Mouse (Mus musculus) heart, adult 18-20 months (tissue): ENCODE data around the gene Xcl1. TPM values are rescaled to one million over a fixed set of nuclear protein-coding genes. Genes with fewer than 3 reads are reported as not detected.
"Not testable (repeated sequence)": the region's sequence is repeated elsewhere in the genome, so short reads cannot be mapped to it uniquely, and the experiment has no call there.

Source experiments
- DNase-seq, 2 experiments: peaks; one replicate each; pipeline ENCODE4 v3.0.0; 2021 to 2022; ENCODE audit warnings: mixed read lengths in 1 of 2
- long read RNA-seq, 2 experiments: library from polyadenylated mRNA; stranded (forward); transcript quantifications; one replicate each; pipeline ENCODE4 v2.0.0; 2021
- total RNA-seq, 2 experiments: library from RNA; stranded (reverse); gene quantifications; 2 replicates each; pipeline ENCODE4 v1.2.3; 2021

Xcl1 gene
- total RNA-seq = under 1 TPM; 0.57 to 0.62 TPM
- long read RNA-seq, experiment 1 = 0 reads
- long read RNA-seq, experiment 2 = 0 reads

- no peak for DNase-seq
These were observed at the start of gene Xcl1 for GRCm38 (mm10) chr1:164935477-164936044. TSS of gene Xcl1 (minus strand) at chr1:164935527.

DNA sequence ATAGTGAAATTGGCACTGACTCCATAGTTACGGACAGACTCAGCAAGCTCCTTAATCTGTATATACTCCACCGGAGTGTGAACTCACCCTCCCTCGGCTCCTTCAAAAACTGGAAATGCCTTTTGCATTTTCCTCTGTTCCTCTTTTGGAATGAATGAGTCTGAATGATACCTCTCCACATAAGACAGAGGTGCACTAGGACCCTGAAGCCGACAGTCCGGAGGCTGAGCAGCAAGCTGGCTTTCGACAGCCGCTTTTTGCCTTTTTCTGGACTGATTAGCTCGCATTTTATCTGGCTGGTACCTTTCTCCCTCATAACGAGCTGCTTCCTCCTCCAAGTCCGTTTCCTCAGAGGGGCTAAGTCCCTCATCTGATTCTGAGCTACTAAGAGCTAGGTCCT lies 49.4 kb upstream of the Xcl1 start:
- DNase-seq = not testable (repeated sequence)

- no peak for DNase-seq
These were observed 42.0 kb upstream of the Xcl1 start for GRCm38 (mm10) chr1:164977351-164977750.

- no peak for DNase-seq
These were observed 40.4 kb upstream of the Xcl1 start for GRCm38 (mm10) chr1:164975729-164976128.

DNA sequence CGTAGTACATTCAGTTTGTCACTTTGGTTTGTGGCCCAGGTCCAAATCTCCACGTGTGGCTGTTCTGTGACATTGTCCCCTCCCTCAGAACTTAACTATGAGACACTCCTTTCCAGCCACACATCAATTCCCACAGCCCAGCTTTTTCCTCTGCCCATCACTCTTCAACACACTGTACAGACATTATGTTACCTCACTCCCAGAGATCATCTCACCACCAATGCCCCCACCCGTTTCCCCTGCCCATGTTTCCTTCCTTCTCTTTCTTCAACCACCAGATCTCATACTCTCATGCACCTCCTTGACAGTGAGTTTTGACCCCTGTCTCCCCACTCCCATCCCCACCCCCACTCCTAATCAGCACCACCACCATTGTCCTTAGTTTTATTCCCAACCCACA lies 39.9 kb upstream of the Xcl1 start:
- no peak for DNase-seq

DNA sequence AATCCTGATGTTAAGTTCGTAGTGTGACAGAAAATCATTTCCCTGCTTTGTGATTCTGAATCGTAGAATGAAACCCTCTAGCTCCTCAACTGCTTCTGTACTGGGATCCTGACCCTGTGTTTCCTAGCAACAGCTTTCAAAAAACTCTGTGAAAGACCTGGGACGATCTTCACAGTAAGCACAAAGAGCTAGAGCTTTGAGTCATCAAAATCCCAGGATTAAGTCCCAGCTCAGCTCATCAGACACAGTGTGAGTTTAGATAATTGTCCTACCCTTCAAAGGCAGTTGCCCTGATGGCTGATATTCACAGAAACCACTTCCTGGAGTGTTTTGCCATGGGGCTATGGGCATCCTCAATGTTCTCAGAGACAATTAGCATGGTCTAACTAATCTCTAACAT lies 38.5 kb upstream of the Xcl1 start:
- no peak for DNase-seq

- no peak for DNase-seq
These were observed 38.0 kb upstream of the Xcl1 start for GRCm38 (mm10) chr1:164973341-164973740.

DNA sequence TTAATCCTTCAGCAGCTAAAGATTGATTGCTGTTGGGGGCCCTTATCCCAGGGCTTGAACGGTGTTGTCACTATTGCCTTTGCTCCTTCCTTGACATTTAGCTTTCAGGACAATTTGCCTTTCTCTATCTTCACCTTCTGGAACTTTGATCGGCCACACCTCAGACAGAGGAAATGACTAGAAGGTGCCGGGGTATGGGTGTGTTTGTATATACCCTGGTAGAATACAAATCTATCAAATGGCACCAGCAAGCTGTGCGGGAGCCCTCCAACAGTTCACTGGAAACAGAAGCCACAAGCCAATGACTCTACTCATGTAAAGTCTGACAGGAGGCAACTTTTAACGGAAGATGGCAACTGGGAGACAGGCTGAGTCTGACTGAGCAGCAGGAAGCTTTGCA lies 37.4 kb upstream of the Xcl1 start:
- no peak for DNase-seq

DNA sequence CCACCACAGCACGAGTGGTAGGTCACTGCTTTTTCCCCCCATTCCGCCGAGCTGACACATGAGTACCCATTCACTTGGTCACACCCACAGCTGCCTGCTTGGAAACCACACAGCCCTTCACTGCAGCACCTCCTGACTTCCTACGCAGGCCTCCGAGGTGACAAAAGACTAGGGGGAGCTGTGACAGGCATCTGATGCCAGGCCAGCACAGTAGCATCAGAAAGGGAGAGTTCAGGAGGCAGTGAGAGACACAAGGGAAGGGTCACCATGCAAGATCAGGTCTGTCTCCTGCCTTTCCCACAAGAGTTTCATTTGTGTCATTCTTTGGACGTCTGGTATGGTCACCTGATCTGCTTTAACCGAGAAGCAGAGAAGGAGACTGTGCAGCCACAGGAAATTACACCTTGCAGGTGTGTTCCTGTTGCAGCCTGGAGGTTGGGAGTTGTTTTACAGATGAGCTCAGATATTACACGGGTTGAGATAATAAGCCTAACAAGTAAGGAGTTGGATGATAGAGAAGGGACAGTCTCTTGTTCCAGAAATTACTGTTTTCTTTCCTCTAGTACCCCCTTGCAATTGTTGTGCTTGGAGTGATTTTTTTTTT lies 30.9 kb upstream of the Xcl1 start:
- no peak for DNase-seq

DNA sequence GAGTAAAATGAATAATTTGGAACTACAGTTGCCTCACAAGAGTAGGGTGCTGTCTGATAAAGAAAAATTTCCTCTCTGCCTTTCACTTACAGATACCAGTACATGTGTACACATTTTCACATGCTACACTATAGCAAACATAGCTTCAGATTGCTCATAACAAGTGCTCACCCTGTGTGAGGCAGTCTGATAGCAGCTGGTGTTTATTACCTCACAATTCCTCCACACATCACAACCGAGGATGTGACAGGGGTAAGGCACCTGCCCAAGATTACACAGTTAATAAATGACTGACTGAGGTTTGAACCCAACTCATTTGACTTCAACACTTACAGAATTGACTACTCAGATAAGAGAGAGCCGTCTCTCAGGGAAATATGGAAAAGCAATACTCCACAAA lies 25.3 kb upstream of the Xcl1 start:
- no peak for DNase-seq

DNA sequence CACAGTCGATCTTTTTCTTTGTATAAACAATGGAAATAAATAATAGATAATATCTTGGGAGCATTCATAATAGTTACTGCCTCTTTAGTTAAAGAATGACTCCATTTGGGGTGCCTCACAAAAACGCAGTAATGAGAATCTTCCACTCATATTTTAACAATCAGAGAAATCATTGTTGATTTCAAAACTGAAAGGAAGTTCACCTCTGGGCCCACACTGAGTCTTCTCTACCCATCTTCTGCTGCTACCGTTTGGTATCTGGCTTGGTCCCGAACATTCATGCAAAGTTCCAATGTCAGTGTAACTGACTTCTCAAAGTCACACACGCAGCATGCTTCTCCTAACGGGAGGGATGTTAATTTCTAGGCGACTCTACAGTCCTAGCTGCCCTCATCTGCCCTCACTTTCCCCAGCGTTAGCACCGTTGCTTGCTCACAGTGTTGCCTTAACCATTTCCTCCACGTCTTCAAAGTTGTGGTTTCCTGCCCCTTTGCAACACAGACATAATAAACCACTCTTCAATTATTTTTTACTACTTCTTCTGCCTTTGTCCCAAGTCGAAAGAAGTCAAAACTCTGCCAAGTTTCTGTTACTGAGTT lies 24.6 kb upstream of the Xcl1 start:
- no peak for DNase-seq

DNA sequence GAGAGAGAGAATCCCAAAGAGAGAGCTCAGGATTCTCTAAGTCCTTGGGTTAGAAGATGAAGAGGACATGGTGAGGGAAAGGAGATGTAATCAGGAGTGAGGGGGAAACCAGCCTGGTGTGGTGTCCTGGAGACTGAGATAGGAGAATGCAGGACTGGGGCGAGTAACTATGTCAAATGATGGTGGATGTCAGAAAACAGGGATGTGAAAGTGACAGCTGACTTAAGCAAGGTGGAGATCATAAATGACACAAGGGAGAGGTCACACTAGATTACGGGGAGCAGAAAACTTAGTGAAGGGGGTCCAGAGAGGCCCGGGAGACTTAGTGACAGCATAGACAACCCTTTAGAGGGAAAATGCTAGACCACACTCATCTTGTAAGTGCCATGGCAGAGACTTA lies 23.8 kb upstream of the Xcl1 start:
- no peak for DNase-seq

GRCm38 (mm10) chr1:164957974-164958373 lies 22.6 kb upstream of the Xcl1 start:
- no peak for DNase-seq

DNA sequence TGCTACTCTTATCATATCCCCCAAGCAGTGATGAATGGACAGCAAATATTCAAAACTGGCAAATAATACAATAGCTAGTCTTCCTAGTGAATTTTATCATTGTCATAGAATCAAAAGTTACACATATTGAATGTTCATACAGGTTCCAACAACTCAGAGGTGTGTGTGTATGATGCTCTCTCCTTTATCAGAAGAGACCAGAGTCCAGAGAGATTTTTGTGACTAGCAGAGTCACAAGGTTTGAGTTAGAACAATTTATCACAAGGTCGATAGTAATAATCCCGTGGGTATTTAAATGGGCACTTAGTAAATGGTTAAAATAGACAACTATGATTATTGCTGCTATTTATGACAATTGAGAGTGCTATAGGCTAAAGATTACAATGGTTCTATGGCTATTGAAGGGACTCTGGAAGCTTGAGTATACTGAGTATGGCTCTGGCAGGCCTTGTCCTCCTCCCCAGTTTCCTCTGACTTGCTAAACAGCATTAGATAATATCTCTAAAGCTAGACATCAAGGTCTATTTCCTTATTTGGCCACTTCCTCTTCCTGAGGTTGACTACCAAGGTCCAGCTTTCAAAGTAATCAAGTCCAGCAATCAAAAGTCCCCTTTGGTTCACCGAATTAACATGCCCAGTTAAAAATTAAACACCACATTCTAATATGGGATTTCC lies 21.5 kb upstream of the Xcl1 start:
- no peak for DNase-seq

DNA sequence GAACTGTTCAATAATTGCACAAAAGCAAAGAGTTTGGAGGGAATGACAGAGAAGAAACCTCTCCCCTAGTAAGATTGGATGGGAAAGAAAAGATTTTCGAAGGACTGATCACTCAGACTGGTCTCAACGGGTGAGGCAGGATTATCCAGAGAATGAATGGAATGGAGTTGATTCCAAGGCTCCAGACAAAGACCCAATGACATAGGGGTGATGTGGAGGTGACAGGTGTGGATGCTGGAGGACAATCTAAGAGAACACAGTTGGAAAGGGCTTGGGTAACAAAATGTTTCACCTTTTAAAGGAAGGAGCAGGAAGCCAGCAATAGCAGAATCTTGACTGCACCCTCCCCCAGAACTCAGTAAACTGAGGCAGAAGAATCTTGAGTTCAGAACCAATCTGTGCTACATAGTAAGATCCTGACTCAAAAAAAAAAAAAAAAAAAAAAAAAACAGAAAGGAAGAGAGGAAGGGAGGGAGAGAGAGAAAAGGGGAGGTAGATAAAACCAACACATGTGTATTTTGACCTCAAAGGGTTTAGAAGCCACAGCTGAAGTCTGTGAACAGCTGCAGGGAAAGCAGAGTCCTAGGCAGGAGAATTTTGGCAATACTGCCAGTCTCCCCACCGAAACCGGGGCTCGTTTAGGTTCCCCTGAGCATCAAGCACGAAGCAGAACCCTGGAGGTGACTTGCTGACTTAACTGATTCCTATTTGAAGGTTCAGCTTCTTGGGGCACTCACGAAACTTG lies 20.3 kb upstream of the Xcl1 start:
- no peak for DNase-seq

GRCm38 (mm10) chr1:164953574-164953973 lies 18.2 kb upstream of the Xcl1 start:
- no peak for DNase-seq

DNA sequence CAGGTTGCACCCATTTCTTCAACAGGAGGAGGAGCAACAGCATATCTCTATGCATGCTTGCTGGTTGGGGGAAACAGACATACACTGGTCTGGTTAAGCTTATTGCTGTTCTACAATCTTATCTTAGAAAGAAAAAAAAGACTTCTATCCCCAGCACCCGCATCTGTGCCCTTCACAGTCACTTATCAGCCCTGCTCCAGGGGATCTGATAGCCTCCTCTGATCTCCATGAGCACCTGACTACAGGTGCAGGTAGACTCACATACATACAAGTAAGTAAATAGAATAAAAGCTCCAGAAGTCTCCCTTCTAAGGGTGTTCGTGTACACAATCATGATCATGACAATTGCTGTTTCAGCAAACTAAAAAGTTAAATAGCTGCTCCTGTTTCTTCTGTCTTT lies 733 bp upstream of the Xcl1 start:
- DNase-seq = no peak

DNA sequence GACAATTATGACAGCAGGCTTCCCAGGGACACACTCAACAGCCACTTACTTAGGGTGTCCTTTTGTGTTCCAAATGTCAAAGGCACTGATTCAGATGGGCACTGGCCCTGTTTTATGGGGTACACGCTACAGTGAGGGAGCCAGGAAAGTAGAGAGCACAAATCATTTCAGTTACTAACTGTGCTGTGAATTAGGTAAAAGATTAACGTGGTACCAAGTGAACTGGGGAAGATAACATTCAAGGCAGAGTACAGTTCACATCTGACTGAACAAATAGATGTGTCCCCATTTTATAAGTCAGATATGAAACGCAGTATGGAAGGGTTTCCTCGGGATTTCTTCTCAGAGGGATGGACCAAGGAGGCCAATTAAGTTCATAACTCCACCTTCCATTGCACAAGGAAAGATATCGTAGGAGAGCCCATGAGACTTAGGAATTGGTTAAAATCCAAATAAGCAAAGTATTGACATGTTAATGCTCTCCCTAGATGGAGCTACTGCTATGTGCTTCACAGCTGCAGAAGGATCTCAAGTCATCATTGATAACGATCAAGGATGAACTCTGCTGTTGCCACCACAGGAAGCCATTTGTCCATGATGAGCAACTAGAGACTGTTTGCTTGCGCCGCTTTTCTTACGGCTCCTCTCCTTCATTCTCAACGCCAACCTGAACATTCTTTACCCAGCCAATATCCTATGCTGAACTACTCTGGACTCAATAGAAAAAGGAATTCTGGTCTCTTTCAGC lies 1.7 kb downstream of the Xcl1 start:
- DNase-seq = no peak

DNA sequence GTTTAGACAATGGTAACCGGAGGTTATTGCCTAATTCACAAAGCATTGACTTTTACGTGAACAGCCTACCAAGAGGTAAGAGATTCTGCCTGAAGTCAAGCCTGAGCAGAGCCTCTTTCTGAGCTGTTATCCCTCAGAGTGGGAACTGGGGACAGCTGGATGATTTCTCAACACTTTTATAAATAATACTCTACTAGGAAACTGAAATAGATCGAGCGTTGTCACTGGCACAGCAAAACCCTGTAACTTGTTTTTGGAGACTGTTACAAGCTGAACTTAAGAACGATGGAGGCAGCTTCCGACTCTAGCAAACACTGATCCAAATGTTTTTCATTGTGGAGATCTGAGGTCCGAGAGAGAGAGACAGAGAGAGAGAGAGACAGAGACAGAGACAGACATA lies 4.2 kb downstream of the Xcl1 start:
- DNase-seq = no peak

DNA sequence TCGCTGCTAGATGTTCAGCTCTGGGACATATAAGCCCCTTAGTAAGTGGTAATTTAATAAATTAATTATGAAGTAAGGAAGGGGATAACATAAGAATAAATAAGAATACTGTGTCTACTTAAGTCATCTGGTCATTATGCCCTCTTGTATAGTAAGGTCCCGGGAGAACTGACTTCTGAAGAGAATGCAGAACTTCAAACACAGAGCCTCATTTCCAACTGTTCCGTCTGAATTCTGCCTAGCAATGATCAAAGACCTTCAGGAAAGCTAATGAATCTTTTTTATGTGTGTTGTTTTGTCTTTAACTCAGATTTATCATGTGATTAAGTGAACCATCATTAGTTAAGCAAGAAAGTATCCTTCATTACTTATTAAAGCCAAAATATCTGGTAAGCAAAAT lies 5.3 kb downstream of the Xcl1 start:
- DNase-seq = no peak

GRCm38 (mm10) chr1:164926534-164927160 lies 8.7 kb downstream of the Xcl1 start:
- no peak for DNase-seq

DNA sequence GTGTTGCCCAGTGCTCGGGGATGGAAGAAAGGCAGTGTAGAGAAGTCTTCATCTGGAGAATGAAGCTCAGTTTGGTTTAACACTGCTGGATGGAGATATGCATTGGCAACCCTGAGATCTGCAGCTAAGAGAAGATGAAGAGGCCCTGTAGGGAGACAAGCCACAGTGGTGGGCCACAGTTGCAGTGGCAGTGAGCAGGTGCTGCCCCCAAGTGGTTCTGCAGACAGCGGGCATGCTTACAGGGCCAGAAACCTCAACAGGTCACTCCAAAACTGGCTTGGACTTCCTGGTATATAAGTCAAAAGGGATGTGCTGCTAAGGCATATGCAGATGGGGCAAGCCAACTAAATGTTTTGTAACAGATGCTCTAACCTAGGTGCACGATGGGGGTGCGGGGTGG lies 30.3 kb downstream of the Xcl1 start:
- DNase-seq = peak; percentile 43 to 73
